Mouse (Mus musculus) MN1 (cell line): ENCODE measurements around the gene Olfr1000.
"Not testable (repeated sequence)": the region's sequence is repeated elsewhere in the genome, so short reads cannot be mapped to it uniquely, and the experiment has no call there.

Source experiments
- DNase-seq: peaks from one replicate; pipeline ENCODE4 v3.0.0-alpha.2; 2016; ENCODE audit warnings: low spot score

Gene Olfr1000

GRCm38 (mm10) chr2:85611803-85612202, at the start of gene Olfr1000:
Olfr1000 (minus strand) TSS chr2:85611903.
- DNase-seq, result no peak

DNA sequence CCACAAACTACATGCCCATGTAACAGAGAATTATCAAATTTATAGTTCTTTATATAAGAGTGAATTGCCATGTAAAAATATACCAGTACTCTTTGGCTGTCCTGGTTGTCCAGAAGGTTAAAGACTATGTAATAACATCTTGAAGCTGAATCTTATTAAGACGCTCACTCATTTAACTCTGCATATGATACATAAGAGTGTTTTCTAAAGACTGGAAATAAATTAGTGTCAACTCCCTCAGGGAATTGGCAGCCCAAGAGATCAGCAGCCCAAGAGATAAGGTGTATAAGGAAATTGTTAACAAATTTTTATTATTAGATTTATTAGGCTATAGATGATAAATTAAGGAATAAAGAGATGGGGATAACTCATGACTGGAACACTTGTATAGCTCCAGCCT, 38.9 kb upstream of the Olfr1000 start, which contains the start of gene Olfr1002:
Gene Olfr1002, minus strand, starts transcription at position 101 of the 400 bp plus-strand sequence.
- DNase-seq, result no peak

- DNase-seq, result not testable (repeated sequence)
These were observed 23.1 kb downstream of the Olfr1000 start, which contains the start of gene Olfr998 for GRCm38 (mm10) chr2:85588648-85589047. Olfr998 (plus strand) TSS chr2:85588948.

GRCm38 (mm10) chr2:85578915-85579314, 32.8 kb downstream of the Olfr1000 start, which contains the start of gene Olfr996:
Olfr996 (plus strand) TSS chr2:85579215.
- DNase-seq, result no peak

GRCm38 (mm10) chr2:85561187-85561586, 50.5 kb downstream of the Olfr1000 start:
- peak; percentile 60 for DNase-seq

DNA sequence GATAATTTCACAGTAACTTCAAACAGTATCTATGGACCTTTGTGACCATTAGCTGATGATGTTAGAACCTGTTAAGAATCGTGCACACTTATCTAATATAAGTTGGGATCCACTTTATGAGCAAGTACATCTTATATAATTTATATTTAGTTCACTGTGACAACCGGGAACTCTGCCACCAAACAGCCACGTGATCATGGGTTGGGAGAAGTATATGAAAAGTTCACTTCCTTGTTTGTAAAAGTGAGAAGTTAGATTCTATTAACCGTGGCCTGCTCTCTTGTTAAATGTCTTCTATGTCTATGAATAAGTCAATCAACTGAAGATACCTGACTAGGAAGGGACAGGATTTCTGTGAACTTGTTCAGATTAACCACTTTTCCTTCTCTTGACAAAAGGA, 51.5 kb downstream of the Olfr1000 start:
- DNase-seq, result no peak
